Mouse (Mus musculus) heart, embryonic 15.5 days (tissue): Measurements from ENCODE around the gene Gm28038. TPM values are rescaled to one million over a fixed set of nuclear protein-coding genes. Genes with fewer than 3 reads are reported as not detected.

Experiments used
- ATAC-seq: fragments of 200-750 bp; cut with Nextera tagmentation; replicated peaks from 2 replicates; pipeline ENCODE4 v1.8.0; 2017; ENCODE audit warnings: low read depth, moderate TSS enrichment; ENCODE audit not compliant: insufficient number of reproducible peaks, insufficient read depth, low FRiP score
- H3K27ac ChIP-seq: fragments of 300-500 bp; sonication (generic); 2 replicates; pipeline ENCODE4 v1.5.1; 2015; ENCODE audit warnings: mild to moderate bottlenecking, inconsistent platforms
- H3K27me3 ChIP-seq: fragments of 300-500 bp; sonication (generic); 2 replicates; pipeline ENCODE4 v1.6.1; 2015; ENCODE audit warnings: inconsistent platforms
- H3K36me3 ChIP-seq: fragments of 300-500 bp; sonication (generic); 2 replicates; pipeline ENCODE4 v1.6.1; 2015; ENCODE audit warnings: mild to moderate bottlenecking, inconsistent platforms
- H3K4me1 ChIP-seq: fragments of 300-500 bp; sonication (generic); replicated peaks from 2 replicates; pipeline ENCODE4 v1.6.1; 2015; ENCODE audit warnings: inconsistent platforms
- H3K4me2 ChIP-seq: fragments of 300-500 bp; sonication (generic); 2 replicates; pipeline ENCODE4 v1.6.1; 2015; ENCODE audit warnings: inconsistent platforms, mild to moderate bottlenecking, moderate library complexity
- H3K4me3 ChIP-seq: fragments of 300-500 bp; sonication (generic); 2 replicates; pipeline ENCODE4 v1.5.1; 2015; ENCODE audit warnings: mild to moderate bottlenecking, inconsistent platforms
- H3K9ac ChIP-seq: fragments of 300-500 bp; sonication (generic); 2 replicates; pipeline ENCODE4 v1.6.1; 2015; ENCODE audit warnings: mild to moderate bottlenecking, inconsistent platforms
- H3K9me3 ChIP-seq: fragments of 300-500 bp; sonication (generic); replicated peaks from 2 replicates; pipeline ENCODE4 v1.6.1; 2016; ENCODE audit warnings: inconsistent platforms
- WGBS: fragments of 180-500 bp; shearing (Covaris S2); methylation state at CpG from one replicate; pipeline ENCODE4 v1.1.7; 2015; ENCODE audit warnings: mixed read lengths; 5-methylcytosine and 5-hydroxymethylcytosine counted together
- polyA plus RNA-seq: library from polyadenylated mRNA; unstranded; fragments of >200 nt; fragmentation: Nextera tagmentation; extraction: Ambion mirVana; gene quantifications from 2 replicates; pipeline ENCODE4 v1.2.1, GENCODE M21; 2015

The Gm28038 gene
- polyA plus RNA-seq: not detected in 2 replicates

- H3K9me3 ChIP-seq: no peaks in the 10 kb centered on the region
- no peaks in the 10 kb centered on the region for H3K27me3 ChIP-seq
- peaks cover 8% of the 10 kb centered on the region for H3K4me1 ChIP-seq
- no peak within 1 kb of the TSS for H3K4me2 ChIP-seq
- peaks cover 5% of the 10 kb centered on the region; the same call in 1 of the 2 replicates for H3K36me3 ChIP-seq
- no peak within 1 kb of the TSS for H3K4me3 ChIP-seq
- WGBS: 93% methylated on average over 11 of the region's 11 CpGs
- H3K9ac ChIP-seq: no peak within 1 kb of the TSS
- no peak within 1 kb of the TSS for H3K27ac ChIP-seq
- ATAC-seq: no peak
Measured at GRCm38 (mm10) chr2:30280743-30281142, at the start of gene Gm28038. Gene Gm28038 (plus strand): TSS chr2:30281043.

DNA sequence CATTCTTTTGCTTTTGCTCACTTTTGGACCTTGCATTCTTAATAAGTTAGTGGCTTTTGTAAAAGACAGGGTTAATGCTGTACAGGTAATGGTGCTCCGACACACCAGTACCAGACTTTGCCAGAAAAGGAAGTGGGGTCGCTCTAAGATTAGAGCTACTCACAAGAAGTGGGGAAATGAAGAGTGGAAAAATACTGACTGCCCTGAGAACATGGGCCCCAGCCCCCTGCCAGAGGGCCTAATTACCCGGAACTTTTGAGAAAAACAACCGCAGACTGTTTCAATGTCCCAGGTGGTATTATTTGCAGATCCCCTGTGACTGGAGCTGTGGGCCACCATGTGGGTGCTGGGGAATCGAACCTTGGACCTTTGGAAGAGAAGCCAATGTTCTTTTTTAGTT, 45.2 kb upstream of the Gm28038 start:
- Histone ChIP-seq H3K9me3 (0 out of 2 replicates have a peak, but pooled peaks cover 2% of the 10 kb centered on the region), H3K4me3 (no peak overlapping the region), H3K9ac (no peak overlapping the region), H3K4me2 (no peak overlapping the region), H3K36me3 (peaks cover 3% of the 10 kb centered on the region; the same call in 1 of the 2 replicates), H3K4me1 (peaks cover 29% of the 10 kb centered on the region), H3K27ac (no peak overlapping the region), H3K27me3 (no peaks in the 10 kb centered on the region)
- no peak for ATAC-seq
- 73% methylated on average over 5 of the region's 5 CpGs for WGBS

DNA sequence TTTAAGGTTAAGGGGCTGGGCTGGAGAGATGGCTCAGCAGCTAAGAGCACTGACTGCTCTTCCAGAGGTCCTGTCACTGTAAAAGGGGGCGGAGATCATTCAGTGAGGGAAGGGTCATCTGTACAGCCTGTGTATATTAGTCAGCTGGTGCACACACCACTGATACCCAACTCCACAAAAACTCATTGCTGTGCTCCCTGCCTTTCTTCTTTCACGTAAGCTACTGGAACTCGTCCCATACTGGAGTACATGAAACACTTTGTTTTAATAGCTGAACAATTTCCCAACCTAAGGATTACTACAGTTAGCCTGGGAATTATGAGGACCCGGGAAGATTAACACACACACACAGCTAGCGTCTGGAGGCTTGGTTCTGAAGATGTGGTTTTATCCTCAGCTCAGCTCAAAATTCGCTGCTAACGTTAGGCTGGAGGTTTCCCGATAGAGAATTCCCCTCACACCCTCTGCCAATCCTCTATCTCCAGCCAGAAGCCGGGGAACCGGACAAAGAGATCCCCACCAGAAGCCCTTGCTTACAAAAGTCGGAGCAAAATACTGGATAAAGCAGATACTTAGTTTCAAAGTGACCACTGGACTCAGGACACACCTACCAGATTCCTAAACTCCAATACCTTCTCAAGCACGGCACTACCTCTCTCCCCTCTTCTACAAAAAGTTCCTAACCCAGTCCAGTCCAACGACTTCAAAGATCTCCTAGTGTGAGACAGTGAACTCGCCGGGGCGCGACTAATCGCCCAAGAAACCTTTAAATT, 44.2 kb upstream of the Gm28038 start:
- Histone ChIP-seq H3K27me3 (no peaks in the 10 kb centered on the region), H3K4me3 (peak overlapping the region; percentile 89), H3K9ac (peak overlapping the region; percentile 77), H3K9me3 (no peaks in the 10 kb centered on the region), H3K36me3 (peaks cover 11% of the 10 kb centered on the region; the same call in 1 of the 2 replicates), H3K27ac (peak overlapping the region; percentile 96), H3K4me1 (peaks cover 40% of the 10 kb centered on the region), H3K4me2 (peak overlapping the region; percentile 83)
- no peak for ATAC-seq
- WGBS: 1% methylated on average over 18 of the region's 18 CpGs

- H3K4me1 ChIP-seq: peaks cover 47% of the 10 kb centered on the region
- peak; percentile 93 for ATAC-seq
- no peaks in the 10 kb centered on the region for H3K9me3 ChIP-seq
- peak within 1 kb of the TSS; percentile 96 for H3K27ac ChIP-seq
- H3K27me3 ChIP-seq: no peaks in the 10 kb centered on the region
- peaks cover 11% of the 10 kb centered on the region; the same call in 1 of the 2 replicates for H3K36me3 ChIP-seq
- peak within 1 kb of the TSS; percentile 89 for H3K4me3 ChIP-seq
- peak within 1 kb of the TSS; percentile 92 for H3K9ac ChIP-seq
- H3K4me2 ChIP-seq: peak within 1 kb of the TSS; percentile 83
- WGBS: under 1% methylated on average over 56 of the region's 67 CpGs
Measured at GRCm38 (mm10) chr2:30237199-30237880, 43.5 kb upstream of the Gm28038 start, which contains the start of gene Lrrc8a. Gene Lrrc8a (plus strand): TSS chr2:30237715.

DNA sequence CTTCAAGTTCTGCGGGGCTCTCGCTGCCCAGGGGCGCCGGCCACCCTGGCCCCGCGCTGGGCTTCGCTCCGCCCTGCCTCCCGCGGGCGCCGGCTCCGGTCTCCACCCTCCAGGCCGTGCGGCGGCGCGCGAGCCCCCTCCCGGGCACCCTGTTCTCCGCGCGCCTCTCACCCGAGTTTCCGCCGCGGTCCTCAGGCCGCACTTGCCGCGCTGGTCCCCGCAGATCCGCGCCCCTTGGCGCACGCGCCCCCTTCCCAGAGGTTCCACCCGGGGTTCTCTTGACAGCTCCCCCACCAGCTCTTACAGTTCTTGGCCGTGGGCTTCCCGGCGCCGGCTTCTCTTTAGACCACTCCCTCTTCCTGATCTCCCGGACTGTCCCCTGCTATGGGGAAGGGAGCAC, 43.0 kb upstream of the Gm28038 start:
- Histone ChIP-seq H3K4me2 (peak overlapping the region; percentile 83), H3K9me3 (no peaks in the 10 kb centered on the region), H3K27ac (peak overlapping the region; percentile 96), H3K9ac (peak overlapping the region; percentile 92), H3K4me1 (peaks cover 52% of the 10 kb centered on the region), H3K36me3 (peaks cover 11% of the 10 kb centered on the region; the same call in 1 of the 2 replicates), H3K27me3 (no peaks in the 10 kb centered on the region), H3K4me3 (peak overlapping the region; percentile 89)
- ATAC-seq: peak; percentile 78
- WGBS: under 1% methylated on average over 42 of the region's 42 CpGs

- Histone ChIP-seq H3K4me1 (peaks cover 60% of the 10 kb centered on the region), H3K4me2 (peak overlapping the region; percentile 83), H3K9me3 (no peaks in the 10 kb centered on the region), H3K27ac (peak overlapping the region; percentile 96), H3K4me3 (peak overlapping the region; percentile 89), H3K9ac (peak overlapping the region; percentile 92), H3K27me3 (no peaks in the 10 kb centered on the region), H3K36me3 (peaks cover 20% of the 10 kb centered on the region; the same call in 1 of the 2 replicates)
- no peak for ATAC-seq
- WGBS: 57% methylated on average over 3 of the region's 3 CpGs
Measured at GRCm38 (mm10) chr2:30238906-30239465, 41.9 kb upstream of the Gm28038 start.

DNA sequence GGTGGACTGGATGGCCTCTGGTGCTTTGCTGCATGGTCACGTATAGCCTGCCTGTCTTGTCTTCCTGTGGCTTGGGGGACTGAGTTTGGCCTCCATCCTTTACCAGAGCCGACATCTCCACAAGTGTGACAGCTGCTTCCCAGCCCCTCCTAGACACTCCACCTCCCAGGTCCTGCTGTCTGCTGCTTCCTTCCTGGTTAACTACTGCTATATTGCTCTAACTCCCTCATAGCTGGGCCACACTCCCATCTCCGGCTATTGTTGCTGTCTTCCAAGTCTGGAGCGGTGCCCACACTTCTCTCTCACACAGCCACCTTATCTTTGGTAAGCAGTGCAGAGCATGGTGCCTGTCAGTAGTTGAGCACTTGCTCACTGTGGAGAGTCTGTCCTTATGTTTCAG, 41.1 kb upstream of the Gm28038 start:
- Histone ChIP-seq H3K4me1 (peaks cover 63% of the 10 kb centered on the region), H3K36me3 (peaks cover 28% of the 10 kb centered on the region), H3K4me2 (peak overlapping the region; percentile 83), H3K9me3 (no peaks in the 10 kb centered on the region), H3K27me3 (no peaks in the 10 kb centered on the region), H3K9ac (peak overlapping the region; percentile 20; the same call in 1 of the 2 replicates), H3K4me3 (peak overlapping the region; percentile 89), H3K27ac (peak overlapping the region; percentile 96)
- ATAC-seq: peak; percentile 30
- WGBS: 19% methylated on average over 4 of the region's 4 CpGs

- no peaks in the 10 kb centered on the region for H3K27me3 ChIP-seq
- H3K27ac ChIP-seq: peak within 1 kb of the TSS; percentile 96
- 43% methylated on average over 2 of the region's 2 CpGs for WGBS
- H3K4me3 ChIP-seq: peak within 1 kb of the TSS; percentile 89
- peaks cover 67% of the 10 kb centered on the region for H3K4me1 ChIP-seq
- H3K36me3 ChIP-seq: peaks cover 30% of the 10 kb centered on the region
- H3K9me3 ChIP-seq: no peaks in the 10 kb centered on the region
- H3K9ac ChIP-seq: peak within 1 kb of the TSS; percentile 20
- H3K4me2 ChIP-seq: peak within 1 kb of the TSS; percentile 83
- ATAC-seq: no peak
Measured at GRCm38 (mm10) chr2:30240267-30240666, 40.6 kb upstream of the Gm28038 start, which contains the start of gene Gm28035. Gene Gm28035 (plus strand): TSS chr2:30240567.

- 49% methylated on average over 4 of the region's 4 CpGs for WGBS
- Histone ChIP-seq H3K36me3 (peaks cover 30% of the 10 kb centered on the region), H3K4me3 (no peak overlapping the region), H3K27ac (peak overlapping the region; percentile 74), H3K9ac (no peak overlapping the region), H3K9me3 (no peaks in the 10 kb centered on the region), H3K4me1 (peaks cover 68% of the 10 kb centered on the region), H3K4me2 (no peak overlapping the region), H3K27me3 (no peaks in the 10 kb centered on the region)
- peak; percentile 31; the same call in 1 of the 2 replicates for ATAC-seq
Measured at GRCm38 (mm10) chr2:30242509-30242908, 38.3 kb upstream of the Gm28038 start.

- no peak for ATAC-seq
- Histone ChIP-seq H3K4me3 (no peak overlapping the region), H3K4me2 (no peak overlapping the region), H3K36me3 (peaks cover 35% of the 10 kb centered on the region), H3K9me3 (no peaks in the 10 kb centered on the region), H3K27me3 (no peaks in the 10 kb centered on the region), H3K4me1 (peaks cover 69% of the 10 kb centered on the region), H3K9ac (no peak overlapping the region), H3K27ac (peak overlapping the region; percentile 74; the same call in 1 of the 2 replicates)
- WGBS: 91% methylated on average over 4 of the region's 4 CpGs
Measured at GRCm38 (mm10) chr2:30243391-30243790, 37.5 kb upstream of the Gm28038 start.
